Mouse (Mus musculus) brain, adult 2 months (tissue): Measurements from ENCODE around the gene Hoxd9.

Experiments used
- DNase-seq: peaks from one replicate; pipeline ENCODE4 v3.0.0; 2011; ENCODE audit warnings: low read depth, low spot score

Hoxd9 gene

DNA sequence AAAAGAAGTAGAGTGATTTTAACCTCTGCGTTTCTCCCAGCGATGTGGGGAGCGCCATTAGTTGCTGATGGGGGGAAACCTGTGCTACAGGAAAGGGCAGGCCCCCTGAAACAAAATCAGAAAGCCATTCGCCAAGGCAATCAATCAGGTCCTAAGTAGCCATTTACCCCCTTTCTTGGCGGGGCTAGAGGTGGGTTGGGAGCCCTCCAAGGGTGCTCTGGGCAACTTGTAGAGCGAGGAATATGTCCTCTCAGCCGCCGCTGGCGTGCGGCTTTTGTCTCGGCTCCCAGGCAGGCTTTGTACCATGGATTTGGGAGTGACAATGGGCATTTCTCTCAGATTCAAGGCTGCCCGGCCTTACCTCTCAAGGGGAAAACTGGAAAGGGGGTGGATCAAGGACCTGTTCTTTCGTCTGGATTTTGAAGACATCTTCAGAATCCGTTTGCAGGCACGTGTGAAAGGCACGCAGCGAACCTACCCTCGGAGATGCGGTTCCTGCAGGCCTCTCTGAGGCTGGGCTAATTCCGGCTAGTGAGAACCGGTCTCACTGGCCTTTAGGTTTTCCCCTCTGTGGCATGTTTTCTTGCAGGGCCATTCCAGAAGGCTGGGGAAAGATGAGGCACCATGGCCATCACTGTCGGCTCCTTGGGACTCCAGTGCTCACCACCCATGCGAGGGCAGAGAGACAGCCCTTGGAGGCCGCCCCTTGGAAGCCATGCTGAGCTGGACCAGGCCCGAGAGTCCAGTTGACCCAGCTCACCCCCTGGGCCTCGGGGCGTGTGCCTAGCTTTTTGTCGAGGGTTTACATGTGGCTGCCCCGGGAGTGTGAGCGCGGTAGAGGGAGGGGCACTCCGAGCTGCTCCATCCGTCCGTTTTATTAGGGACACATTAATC, 838 bp upstream of the Hoxd9 start:
- DNase-seq = no peak

DNA sequence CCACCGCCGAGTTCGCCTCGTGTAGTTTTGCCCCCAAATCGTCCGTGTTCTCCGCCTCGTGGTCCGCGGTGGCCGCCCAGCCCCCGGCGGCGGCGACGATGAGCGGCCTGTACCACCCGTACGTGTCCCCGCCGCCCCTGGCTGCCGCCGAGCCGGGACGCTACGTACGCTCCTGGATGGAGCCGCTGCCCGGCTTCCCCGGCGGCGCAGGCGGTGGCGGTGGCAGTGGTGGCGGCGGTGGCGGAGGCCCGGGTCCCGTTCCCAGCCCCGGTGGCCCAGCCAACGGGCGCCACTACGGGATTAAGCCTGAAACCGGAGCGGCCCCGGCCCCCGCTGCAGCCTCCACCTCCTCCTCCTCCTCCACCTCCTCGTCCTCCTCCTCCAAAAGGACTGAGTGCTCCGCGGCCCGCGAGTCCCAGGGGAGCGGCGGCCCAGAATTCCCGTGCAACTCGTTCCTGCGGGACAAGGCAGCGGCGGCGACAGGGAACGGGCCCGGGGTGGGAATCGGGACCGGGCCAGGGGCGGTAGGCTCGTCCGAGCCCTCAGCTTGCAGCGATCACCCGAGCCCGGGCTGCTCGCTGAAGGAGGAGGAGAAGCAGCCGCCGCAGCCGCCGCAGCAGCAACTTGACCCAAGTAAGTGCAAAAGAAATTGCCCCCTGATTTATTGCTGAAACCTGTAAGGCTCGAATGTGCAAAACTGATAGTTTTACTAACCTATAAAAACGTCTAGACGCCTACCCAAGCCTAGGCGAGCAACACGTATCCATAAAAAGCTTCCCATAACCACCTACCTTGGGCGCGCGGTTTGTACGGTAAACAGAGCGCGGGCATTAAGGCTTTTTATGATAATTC, 900 bp downstream of the Hoxd9 start:
- no peak for DNase-seq

DNA sequence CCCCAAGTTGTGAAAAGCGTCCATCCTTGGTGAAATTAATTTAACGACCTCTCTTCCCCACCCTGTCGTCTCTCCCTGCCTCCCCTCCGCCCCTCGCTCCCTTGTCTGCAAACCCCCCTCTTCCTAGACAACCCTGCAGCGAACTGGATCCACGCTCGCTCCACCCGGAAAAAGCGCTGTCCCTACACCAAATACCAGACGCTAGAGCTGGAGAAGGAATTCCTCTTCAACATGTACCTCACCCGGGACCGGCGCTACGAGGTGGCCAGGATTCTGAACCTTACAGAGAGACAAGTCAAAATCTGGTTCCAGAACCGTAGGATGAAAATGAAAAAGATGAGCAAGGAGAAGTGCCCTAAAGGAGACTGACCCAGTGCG, 1.5 kb downstream of the Hoxd9 start:
- DNase-seq = no peak

DNA sequence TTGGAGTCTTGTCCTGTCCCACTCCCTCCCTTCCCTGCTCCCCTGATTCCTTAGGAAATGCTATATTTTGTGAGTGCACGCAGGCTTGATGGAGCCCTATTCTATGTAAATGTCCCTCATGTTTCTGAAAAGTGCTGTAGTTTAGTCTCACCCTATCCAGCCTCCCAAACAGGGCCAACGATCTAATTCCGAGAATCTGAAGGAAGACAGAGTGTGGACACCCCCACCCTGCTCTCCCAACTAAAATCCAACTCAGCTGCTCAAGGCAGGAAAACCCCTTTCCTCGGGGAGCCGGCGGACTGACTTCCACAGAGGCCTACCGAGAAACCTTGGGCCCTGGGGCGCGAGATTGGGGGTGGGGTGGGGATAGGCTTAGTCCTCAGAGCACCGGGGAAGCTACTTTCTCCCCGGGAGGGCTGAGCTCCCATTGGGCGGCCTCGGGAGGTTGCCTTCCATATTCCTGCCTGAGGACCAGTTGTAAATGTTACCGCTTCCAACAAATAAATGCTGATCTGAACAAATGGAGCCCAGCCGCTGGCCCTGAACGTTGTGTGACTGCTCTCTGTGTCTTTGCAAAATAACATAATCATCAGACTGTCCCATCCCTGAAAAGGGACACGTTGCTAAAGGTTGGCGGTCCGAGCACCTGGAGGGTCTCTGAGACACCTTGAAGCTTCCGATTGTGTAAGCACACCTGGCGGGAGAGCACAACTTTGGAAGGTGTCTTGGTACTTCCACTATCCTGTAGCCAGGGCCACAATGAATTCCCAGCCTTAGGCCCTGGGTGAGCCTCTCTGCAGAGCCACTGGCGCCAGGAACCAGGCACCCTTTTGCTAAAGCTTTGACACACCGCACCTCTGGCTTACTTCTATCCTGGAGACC, 2.4 kb downstream of the Hoxd9 start:
- no peak for DNase-seq

DNA sequence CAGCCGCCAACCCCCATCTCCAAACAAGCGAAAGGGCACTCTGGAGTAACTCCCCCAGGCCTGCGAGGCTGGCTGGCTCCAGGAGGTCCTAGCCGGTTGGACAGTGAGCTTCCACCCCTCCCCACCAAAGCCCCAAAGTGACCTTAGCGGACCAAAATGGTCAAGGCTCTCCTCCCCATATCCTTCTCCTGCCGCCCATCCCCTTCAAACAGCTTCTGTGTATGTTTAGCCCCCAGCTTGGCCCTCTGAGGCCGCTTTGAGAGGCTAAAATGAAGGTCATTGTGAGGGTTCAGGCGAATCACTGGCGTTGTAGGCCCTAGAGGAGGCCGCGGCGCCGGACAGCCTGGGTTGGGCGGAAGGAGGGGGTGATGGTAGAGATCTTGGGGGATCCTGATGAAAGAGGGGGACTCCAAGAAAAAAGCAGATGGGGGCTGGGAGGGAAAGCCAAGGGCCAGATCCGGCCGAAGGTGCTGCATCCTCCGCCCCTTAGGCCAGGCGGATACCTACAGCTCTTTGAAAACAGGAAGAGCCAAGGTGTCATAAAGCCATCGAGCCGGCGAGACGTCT, 3.1 kb downstream of the Hoxd9 start:
- no peak for DNase-seq

- peak; percentile 80 for DNase-seq
Observed at GRCm38 (mm10) chr2:74701949-74702819, 4.7 kb downstream of the Hoxd9 start.

GRCm38 (mm10) chr2:74702820-74703219, 5.3 kb downstream of the Hoxd9 start:
- DNase-seq = no peak

DNA sequence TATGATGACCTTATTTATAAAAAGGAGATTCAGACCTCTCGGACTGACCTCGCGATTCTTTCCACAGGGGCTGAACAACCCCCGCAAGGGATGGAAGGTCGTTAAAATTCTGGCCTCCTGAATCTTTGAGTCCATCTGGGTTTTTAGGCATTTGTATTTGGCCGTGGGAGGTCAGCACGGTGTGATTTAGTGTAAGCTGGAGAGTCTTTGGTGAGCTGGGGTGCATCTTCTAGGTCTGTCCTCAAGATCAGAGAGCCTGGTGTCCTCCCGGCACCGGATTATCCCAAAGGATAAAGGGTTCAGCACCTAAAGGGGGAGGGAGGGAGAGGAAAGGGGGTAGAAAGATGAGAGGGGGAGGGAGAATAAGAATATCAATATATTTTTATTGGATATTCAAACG, 5.8 kb downstream of the Hoxd9 start:
- DNase-seq = no peak

DNA sequence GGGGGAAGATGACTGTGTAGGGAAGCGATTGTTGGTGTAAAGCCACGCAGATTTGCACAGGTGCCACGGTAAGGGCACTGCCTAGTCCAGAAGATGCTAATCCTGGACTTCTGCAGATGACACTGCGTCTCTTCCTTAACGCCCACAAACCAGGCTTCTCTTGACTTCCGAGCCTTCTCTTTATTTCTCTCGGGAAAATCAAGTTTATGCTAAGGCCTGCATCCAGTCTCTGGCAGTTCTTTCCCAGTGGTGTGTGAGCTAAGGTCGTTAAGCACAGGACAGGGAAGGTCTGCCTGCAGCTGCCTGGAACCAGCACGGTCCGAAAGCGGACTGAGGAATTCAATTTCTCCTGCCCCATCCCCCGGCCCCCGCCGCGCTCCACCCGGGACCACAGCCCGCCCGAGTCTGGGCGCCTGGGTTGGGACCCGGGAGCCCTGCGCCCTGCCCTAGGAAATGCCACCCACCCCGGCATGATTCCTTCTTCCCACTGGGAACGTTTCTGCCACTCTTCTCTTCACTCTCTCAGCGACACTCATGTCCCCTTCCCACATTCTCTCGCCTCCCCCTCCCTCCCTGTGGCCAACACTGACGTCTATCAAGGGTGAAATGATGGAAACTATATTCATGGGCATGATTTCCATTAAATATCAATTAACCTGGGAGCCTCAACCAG, 6.3 kb downstream of the Hoxd9 start:
- no peak for DNase-seq

DNA sequence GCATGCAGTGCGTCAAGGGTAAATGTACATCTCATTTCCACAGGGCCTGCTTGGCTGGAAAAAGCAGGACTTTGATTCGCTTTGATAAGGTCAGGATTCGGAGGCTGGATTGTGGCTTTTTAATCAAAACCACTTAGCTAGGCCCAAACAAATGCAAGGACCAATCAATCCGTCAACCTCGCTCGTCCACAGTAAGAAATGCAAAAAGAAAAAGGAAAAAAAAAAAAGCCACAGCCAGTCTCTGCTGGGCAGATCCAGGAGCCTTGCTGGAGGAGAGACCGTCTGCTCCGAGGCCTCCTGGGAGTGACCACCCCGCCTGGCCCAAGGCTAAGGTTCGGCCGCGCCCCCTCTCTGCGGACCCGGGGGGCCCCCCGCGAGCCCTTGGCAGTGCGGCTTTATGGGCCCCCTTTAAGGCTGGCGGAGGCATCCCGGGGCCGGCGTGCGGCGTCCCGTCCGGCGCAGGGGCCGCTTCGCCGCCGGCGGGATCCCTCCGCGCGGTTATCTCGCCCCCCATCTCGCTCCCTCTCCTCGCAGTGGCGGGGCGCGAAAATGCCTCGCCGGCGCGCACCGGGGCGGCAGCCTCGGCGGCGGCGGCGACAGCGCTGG, 7.0 kb downstream of the Hoxd9 start, which contains the start of gene Hoxd8:
Hoxd8 (plus strand) TSS at position 223 of the 606 bp plus-strand sequence.
- no peak for DNase-seq

DNA sequence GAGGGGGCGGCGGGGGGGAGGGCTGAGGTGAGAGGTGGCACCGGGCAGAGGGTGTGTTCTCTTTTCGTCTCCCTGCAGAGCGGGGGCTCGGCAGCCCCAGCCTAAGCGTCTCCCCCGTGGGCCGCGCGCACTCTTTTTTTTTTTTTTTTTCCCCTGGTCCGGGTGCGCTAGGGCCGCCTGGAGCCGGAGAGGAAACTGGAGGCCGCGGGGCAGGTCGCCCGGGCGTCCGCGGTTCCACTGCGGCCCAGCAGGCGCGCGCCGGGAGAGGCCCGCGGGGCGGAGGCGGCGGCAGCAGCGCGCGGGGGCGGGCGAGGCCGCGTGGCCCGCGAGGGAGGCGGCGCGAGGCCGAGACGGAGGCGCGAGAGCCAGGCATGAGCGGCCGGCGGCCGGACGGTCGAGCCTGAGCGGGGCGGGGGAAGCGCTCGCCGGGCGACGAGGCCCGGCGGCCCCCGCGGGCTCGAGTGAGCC, 7.5 kb downstream of the Hoxd9 start:
- no peak for DNase-seq

DNA sequence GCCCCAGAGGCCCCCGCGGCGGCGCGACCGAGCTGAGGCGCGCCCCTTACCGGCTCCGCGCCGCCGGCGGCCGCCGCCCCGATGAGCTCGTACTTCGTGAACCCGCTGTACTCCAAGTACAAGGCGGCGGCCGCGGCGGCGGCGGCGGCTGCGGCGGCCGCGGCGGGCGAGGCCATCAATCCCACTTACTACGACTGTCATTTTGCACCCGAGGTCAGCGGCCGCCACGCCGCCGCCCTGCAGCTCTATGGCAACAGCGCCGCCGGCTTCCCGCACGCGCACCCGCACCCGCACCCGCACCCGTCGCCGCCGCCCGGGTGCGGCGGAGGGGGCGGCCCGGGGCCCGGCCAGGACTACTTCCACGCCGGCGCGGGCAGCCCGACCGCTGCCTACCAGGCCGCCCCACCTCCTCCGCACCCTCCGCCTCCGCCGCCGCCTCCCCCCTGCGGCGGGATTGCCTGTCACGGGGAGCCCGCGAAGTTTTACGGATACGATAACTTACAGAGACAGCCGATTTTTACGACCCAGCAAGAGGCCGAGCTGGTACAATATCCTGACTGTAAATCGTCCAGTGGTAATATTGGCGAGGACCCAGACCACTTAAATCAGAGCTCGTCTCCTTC, 8.1 kb downstream of the Hoxd9 start:
- no peak for DNase-seq

- DNase-seq = no peak
Observed at GRCm38 (mm10) chr2:74706393-74706960, 8.9 kb downstream of the Hoxd9 start.

DNA sequence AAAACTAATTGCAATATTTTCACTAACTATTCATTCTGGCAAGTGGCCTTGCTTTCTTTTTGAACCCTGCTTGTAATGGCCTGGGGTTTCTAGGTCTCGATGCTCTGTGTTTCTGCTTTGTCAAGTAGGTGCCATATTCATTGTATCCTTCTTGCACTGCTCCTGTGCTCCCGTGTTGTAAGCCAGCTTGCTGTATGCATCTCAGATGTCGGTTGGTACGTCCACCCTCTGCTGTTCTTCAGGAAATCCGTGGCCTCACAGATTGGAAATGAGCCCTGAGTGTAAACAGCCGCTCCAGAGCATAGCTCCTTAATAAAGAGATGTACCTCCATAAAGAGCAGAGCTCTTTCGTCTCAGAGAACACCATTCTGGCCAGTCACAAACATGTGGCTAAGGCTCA, 10.1 kb downstream of the Hoxd9 start:
- no peak for DNase-seq

- DNase-seq = no peak
Observed at GRCm38 (mm10) chr2:74708676-74709075, 11.1 kb downstream of the Hoxd9 start.

DNA sequence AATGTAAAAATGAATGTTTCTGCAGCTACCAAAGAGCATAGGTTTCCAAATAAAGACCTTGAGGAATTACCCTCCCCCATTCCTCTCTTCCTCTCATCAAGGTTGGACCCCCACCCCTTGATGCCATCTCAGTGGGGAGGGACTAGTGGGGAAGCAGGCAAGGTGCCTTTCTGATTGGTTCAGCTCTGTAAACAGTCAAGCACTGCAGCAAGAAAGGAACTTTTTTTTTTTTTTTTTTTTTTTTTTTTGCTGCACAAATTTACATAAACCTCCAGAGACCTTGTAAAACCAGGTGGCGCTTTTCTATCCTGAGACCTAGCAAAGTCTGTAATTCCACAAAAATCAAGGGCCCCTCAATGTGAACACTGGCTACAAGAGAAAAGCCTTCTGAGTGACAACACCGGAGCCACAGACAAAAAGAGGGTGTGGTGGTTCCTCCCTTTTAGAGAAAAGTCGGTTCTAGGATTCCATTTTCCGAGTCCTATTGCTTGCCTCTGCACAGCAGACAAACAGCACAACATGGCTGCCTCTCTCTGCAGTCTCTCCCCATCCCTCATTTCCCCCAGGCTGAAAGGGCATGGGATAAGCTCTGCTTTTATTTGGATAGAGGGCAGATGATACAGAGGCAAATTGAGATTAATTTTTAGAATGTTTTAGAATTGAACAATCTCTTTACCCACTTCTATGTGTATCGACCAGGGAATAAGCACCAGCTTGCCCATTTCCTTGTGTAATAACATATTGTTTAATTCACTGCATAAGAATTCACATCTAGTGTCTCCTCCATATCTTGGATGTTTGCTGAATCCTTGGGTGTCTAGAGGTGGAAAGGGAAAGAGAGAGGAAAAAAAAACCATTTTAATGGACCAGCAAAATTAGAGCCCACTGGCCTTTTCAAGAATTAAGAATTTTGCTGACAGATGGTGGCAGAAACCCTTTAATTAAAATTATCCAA, 12.2 kb downstream of the Hoxd9 start:
- DNase-seq = no peak

GRCm38 (mm10) chr2:74710929-74711543, 13.5 kb downstream of the Hoxd9 start:
- no peak for DNase-seq
